Mouse (Mus musculus) right cerebral cortex, adult 2 months (tissue): ENCODE measurements around the gene Tspan32.

ENCODE experiments used
- DNase-seq, 2 experiments: peaks; one replicate each; pipeline ENCODE4 v3.0.0; 2021 to 2022; ENCODE audit warnings: low spot score in 2 of 2

The Tspan32 gene

DNA sequence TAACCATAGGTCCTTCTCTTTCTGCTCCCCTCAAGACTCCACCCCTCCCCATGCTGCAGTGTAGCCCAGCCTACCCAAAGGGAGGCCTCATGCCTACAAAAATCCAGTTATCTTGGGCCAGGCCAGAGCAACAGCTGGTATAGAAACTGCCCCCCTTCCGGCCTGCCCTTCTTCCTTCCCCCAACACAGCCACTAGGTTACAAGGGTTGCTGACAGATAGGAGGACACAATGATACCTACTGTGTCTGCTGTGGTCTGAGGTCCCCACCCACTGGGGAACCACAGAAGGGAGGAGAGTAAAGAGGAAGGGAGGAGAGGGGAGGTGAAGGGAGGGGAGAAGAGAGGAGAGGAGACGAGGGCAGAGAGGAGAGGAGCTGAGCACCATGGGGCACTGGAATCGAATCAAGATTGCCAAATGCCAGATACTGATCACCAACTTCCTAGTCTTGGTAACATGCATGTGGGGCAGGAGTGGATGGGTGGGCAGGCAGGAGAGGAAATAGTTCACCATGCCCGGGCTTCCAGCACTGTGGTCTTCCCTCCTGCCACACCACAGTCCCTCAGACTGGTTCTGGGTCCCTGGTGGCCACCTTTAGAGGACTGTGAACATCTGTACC is at the start of gene Tspan32:
Gene Tspan32 (plus strand): TSS at position 320 of the 617 bp plus-strand sequence.
- DNase-seq: no peak

DNA sequence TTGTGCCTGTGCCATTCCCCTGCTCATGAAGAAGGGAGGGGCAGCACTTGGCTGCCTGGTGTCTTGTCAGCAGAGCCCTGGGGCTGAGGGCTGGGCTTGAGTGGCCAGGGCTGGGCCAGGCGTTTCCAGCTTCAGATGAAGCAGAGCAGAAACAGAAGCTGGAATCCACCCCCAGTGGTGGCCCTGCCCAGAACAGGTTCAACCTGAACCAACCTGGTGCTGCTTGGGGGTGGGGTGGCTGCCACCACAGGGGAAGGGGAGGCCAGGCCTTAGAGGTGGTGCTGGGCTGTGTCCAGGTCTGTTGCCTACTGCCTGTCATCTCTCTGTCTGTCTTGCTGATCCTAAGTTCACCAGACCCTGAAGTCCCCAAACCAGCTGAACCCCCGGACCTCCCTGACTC is 48.8 kb upstream of the Tspan32 start:
- no peak for DNase-seq

DNA sequence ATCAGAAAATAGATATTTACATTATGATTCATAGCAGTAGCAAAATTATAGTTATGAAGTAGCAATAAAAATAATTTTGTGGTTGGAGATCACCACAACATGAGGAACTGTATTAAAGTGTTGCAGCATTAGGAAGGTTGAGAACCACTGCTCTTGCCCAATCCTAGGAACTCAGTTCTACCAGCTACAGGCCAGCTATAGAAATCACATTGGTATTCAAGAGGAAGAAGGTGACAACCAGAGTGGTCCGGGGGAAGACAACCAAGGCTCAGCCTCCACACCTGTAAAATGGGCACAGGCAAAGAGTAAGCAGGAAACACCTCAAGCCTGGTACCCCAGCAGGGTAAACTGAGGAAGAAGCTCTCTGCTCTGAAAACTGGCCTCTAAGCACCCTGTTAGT is 46.0 kb upstream of the Tspan32 start:
- no peak for DNase-seq

DNA sequence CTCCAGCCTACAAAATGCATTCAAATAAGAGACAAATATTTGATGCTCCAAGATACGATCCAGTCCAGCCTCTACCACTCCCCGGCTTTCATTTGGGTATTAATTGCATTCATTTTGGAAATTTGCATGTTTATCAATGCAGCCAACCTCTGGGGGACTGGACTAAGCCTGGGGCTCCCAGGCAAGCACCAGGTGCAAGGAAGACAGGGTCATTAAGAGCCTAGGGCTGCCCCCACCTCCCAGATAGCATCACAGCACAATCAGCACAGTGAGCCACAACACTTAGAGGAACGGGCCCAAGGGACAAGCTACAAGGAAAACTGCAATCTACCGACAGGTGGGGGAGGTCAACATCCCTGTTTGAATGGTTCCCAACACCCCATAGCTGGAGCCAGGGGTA is 45.1 kb upstream of the Tspan32 start:
- no peak for DNase-seq

DNA sequence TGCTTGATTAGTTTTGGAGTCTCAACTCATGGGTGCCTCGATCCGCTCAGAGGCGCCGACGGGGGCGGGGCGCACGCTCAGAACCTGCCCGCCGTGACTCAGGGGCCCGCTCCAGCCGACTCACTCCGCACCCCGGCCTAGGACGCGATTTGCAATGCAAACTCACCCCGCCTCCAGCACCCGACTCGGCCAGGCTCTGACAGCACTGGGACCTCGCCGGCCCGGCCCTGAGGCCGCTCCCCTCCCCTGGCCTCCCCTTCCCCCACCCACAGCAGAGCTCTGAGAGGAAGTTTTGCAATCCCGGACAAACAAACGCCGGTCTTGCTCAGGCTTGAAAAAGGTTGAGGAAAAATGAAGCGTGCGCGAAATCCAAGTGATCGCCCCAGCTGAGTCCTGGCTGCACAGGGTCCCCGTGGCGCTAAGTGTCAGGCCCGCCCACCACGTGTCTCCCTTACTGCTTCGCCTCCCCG is 37.4 kb upstream of the Tspan32 start:
- peak; percentile 12 to 15 for DNase-seq

DNA sequence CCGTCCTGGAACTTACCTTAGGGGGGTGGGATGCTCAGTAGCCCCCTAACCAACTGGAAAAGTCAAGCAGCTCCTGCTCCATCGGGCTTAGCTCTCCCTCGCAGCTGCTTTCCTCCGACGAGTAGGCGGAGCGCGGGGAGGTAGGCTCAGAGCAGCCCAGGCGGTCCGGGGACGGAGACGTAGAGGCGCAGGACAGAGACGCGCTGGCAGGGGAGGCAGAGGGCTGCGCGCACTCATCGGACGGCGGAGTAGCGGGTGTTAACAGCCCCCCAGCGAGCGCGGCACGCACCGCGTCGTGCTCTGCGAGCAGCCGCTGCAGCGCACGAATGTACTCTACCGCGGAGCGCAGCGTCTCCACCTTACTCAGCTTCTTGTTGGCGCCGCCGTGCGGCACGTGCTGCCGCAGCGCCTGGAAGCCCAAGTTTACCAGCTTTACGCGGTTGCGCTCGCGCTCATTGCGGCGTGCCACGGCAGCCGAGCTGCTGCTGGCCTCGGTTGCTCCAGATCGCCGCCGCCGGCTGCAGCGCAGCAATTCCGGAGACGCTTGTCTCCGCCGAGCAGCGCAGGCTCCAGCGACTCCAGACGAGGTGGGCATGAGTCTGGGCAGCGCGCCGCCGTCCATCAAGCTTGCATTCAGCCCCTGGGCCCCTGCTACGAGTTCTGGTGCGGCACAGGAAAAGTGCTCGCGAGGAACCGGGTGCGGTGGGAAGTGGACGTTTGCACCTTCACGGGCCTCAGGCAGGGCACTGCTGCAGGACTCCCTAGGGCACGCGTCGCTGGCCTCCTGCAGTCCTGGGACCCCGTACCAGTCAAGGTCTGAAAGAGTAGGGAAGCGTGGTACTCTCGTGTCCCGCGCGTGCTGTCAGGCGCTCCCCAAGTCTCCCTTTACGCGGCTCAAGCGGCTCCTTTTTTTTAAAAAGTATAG is 36.7 kb upstream of the Tspan32 start:
- peak; percentile 68 to 75 for DNase-seq

DNA sequence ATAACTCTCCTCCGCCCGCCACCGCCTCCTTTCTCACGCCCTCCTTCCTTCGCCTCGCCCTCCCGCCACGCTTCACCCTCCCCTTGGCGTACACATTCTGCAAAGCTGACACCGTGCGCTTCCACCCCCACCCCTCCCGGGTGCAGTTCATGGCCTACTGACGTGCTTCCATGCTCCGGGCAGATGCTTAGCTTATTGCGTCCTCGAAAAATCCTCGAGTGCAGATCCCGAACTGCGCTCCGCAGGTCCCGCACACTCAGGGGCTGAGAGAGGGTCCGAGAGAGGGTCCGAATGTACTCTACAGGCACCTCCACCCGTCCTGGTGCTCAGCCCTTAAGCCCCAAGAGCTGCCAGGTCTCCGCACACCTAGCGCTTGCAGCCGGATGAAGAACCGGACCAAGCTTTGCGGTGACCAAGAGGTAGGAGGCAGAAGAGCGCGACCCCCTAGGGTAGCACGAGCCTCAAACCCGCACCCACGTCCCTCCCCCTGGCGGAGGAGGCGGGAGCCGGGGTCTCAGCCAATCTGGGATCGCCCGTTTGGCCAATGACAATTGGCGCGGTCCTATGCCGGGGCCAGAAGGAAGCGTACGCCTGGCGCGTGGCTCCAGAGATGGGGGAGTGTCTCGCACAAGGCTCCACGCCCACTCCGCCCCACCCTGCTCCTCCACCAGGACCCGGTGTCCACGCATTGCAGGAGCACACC is 35.9 kb upstream of the Tspan32 start, which contains the start of gene Ascl2:
Gene Ascl2 (minus strand): TSS at position 456 of the 703 bp plus-strand sequence.
- peak in 1 of 2 experiments; percentile 6 for DNase-seq

DNA sequence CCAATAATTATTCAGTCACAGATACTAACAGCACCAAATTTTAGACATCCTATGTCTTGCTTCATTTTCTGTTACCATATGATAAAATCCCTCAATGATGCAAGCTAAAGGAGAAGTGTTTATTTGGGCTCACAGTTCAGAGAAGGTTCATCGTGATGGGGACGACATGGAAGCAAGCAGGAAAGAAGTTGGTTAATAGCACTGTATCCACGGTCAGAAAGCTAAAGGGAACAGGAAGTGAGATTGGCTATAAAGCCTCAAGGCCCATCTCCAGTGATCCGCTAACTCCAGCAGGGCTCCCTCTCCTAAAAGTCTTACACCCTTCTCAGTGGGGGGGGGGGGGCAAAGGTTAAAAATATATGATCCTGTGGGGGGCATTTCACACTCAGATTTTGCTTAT is 22.9 kb upstream of the Tspan32 start:
- no peak for DNase-seq

DNA sequence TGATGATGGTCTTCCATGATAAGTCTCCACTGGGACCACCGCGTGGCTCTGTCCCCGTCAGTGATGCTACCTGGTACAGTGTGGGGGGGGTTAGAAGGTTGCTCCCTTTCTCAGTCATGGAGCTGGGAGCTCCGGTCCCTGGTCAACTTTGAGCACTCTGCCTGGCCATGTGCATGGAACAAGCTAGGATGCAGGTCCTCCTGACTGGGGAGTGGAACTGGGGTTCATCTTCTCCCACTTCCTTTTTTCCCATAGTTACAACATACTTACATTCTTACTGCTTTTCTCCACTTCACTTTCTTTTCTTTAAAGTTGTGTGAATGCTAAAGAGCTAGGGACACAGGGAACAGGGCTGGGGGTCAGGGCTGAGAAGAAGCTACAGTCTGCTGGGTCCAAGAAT is 19.7 kb upstream of the Tspan32 start:
- no peak for DNase-seq

DNA sequence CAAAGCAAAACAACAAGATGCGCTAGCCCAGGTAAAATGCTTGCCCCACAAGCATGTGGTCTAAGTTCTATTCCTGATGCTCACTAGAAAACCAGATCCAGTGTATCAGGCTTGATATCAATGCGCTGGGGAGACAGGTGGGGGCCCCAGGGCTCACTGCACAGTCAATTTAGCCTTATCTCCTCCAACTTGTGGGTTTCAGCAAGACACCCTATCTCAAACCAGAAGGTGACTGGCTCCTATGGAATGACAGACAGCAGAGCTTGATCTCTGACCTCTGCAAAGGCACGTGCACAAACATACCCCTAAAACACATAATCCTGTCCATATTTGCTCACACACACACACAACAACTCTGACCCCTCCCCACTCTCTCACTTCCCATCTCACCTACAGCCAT is 17.1 kb upstream of the Tspan32 start:
- DNase-seq: no peak

DNA sequence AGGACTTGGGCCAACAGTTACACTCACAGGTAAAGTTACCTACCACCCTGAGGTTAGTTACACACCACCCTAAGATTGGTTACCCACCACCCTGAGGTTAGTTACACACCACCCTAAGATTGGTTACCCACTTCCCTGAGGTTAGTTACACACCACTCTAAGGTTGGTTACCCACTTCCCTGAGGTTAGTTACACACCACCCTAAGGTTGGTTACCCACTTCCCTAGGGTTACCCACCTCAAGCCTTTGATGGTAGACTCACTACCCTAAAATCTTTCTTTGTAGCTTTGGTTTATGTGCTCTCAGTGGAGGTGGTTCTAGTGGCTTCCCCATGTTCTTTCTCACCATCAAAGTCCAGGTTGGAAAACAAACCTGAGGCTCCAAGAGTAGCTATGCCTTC is 9.8 kb upstream of the Tspan32 start:
- no peak for DNase-seq

DNA sequence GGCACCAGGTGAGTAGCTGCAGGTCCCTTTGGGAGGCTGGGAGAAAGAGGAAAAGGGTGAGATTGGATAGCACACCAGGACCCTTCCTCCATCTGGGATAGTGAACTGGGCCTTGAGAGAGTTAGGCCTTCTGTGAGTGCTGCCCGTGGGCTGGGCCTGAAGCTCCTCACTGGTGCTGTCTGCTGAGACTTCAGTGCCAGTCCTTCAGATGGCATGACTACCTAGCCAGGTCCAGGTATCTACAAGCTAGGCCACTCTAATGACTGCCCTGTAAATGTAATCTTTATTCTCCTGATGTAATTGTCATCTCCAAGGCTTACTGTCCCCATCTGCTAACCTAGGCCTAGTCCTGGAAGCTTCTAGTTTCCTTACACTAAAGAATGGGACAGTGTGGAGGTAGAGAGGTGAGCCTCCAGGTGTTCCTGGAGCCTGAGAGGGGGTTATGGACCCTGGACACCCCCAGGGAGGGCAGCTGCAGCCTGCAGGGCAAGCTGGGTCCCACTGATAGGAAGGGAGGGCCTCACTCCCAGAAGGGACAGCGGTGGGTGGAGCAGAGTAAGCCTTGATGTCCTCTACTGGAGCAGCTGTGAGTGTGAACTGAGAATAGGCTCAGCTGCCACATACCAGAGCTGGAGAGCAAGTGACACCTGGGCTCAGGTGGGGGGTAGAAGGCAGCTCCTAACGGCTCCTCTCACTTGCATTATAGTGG is 9.1 kb upstream of the Tspan32 start:
- DNase-seq: no peak

DNA sequence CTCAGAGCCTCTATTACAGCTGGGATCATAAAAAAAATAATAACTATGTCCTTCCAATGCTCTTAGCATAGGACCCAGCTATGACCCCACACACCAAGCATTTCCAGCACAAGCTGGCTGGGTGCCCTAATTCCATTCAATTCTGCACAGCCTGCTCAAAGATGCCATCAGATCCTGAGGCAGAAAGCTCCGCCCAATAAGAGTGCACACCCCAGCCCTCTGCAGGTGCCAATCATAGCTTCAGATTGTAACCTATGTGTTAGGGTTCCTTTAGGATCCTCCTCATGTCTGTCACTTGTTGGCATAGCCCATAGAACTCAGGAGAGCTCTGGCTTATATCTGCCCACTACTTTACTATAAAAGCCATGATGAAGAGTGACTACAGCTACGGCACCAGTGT is 7.8 kb upstream of the Tspan32 start:
- DNase-seq: no peak

DNA sequence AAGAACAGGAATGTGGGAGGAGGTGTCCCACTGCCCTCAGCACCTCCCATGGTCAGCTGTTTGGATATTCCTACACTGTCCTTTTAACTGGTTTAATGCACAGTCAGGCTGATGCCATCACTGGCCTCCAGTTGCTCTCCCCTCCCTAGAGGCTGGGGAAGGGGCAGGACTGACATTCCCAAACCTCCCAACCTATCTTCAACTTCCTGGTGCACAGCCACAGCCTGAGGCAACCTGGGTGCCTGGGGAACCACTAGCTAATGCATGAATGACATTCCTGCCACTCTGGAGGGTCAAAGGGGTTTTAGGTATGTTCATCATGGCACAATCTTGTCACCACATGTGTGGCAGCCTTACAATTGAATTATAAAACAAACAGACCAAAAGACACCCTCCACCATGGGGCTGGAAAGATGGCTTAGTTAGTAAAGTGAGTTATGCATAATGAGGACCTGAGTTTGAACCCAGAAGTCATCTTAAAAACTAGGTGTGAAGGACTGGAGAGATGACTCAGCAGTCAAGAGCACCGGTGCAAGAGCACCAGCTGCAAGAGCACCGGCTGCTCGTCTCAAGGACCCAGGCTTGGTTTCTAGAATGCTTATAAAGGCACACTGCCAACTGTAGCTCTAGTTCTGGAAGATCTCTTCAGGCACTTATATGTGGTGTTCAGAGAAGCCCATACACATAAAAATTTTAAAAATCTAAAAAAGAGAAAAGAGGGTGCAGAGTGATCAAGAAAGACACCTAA is 7.3 kb upstream of the Tspan32 start:
- DNase-seq: no peak

DNA sequence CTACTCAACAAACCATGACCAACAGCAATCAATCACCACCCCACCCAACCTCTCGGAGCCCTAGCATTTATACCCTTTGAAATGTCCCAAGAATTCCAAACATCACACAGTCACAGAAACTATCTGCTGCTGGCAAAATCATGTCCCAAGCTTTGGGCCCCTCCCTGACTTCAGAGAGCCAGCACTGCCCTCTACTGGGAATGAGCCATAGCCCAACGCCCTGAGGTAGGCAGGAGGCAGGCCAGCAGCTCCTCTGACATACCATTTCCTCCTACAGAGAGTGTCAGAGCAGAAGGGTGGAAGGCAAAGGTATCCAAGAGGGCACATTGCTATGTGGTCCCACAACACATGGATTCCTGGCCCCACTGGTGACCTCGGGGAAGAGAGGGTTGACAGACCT is 2.2 kb upstream of the Tspan32 start:
- DNase-seq: no peak

DNA sequence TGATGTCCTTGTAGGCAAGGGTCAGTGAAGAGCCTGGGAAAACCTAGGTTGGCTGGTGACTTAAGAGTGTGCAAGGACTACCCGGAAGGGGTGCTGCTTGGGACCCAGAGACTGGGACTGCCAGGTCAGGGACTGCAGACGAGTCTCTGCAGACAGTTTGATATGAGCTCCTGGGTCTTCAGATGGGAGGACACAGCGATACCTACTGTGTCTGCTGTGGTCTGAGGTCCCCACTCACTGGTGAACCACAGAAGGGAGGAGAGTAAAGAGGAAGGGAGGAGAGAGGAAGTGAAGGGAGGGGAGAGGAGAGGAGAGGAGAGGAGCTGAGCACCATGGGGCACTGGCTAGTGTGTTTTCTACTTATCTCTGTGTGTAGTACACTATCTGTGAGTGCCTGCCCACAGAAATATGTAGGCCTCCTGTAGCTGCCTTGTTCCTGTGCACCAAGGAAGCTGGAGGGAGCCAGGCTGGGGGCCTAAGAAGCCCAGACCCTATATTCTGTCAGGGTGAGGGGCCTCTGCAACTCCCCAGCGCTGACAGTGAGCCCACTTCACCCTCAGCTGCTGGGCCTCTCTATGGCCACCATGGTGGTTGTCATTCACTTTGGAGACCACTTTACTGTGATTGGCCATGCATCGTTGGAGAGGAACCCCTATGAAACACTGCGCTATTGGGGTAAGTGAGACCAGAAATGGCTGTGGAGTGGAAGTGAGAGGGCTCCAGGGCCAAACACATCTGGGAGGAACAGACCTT is 674 bp downstream of the Tspan32 start:
- no peak for DNase-seq

DNA sequence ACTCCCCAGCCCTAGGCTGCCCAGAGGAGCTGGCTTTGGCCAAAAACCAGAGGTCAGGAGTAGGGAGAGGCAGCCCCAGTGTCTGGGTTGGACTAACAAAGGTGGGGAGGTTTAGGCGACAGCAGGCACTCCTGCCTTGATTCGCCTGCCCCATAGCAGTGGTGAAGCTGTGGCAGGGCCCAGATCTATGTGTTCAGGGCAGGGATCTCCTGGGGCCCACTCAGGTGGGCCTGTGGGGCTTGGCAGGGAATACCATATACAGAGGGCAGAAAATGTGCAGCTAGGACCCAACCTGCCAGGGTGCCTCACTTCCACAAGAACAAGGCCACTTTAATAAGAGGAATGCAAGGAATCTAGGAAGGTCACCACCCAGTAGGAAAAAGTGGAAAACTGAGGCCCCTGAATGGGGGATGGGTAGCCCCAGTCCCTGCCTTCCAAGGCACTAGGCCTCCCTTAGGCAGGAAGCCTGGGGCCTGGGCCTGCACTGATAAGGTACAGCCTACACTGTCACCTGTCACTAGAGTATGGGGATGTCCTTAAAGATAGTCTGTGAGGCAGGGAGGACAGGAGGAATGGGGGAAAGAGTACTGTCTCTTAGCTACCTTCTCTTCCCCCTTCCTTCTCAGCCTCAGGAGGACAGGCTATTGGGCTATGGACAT is 1.4 kb downstream of the Tspan32 start:
- no peak for DNase-seq

DNA sequence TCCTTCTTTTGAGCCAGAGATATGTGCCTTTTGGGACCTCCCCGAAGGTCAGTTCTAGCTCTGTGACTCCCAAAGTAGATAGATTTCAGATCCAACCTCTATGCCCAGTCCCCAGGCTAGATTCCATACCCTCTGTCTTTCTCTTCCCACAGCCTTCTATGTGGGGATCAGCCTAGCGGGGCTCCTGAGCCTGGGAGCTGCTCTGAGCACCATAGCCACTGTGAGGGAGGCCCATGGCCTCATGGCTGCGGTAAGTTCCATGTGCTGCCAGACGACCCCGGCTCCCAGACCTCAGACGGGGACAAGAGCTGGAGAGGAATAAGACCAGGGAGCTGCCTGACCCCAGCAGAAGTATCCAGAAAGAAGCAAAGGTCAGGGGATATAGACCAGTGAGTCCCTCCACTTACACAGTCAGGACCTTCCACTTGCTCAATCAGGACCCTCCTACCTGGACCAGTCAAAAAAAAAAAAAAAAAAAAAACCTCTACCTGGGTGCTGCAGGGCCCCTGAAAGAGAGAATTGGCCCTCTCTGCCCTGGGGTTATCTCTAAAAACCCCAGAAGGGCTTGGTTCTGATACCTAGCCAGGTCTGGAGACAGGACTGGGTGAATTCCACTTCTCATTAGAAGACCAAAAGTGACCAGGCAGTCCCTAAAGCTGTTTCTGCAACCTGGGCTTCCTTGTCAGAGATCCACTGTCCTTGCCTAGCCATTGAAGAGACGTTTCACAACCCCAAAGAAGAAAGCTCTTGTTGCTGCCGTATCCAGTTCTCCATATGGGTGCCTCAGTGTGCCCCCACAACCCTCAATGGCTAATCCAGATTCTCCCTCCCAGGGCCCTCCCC is 2.1 kb downstream of the Tspan32 start:
- no peak for DNase-seq
